Mouse (Mus musculus): Measurements from ENCODE around the gene Kcnt2.

Kcnt2 gene

GRCm38 (mm10) chr1:140491406-140491805 lies 245.4 kb downstream of the Kcnt2 start:
- no peak for DNase-seq (ENCODE audit: low spot score in 2 of 2)

- DNase-seq (ENCODE audit: low spot score in 2 of 2): no peak
Measured at GRCm38 (mm10) chr1:140492237-140492636, 246.3 kb downstream of the Kcnt2 start.

- no peak for DNase-seq (ENCODE audit: low spot score in 2 of 2)
Measured at GRCm38 (mm10) chr1:140513451-140513850, 267.5 kb downstream of the Kcnt2 start.

GRCm38 (mm10) chr1:140531285-140531908 lies 285.4 kb downstream of the Kcnt2 start:
- no peak for DNase-seq (ENCODE audit: low spot score in 2 of 2)

GRCm38 (mm10) chr1:140534849-140535248 lies 288.9 kb downstream of the Kcnt2 start:
- no peak for DNase-seq (ENCODE audit: low spot score in 2 of 2)

GRCm38 (mm10) chr1:140542066-140542465 lies 296.1 kb downstream of the Kcnt2 start:
- DNase-seq (ENCODE audit: low spot score in 2 of 2): no peak

GRCm38 (mm10) chr1:140548711-140549110 lies 302.8 kb downstream of the Kcnt2 start:
- no peak for DNase-seq (ENCODE audit: low spot score in 2 of 2)

GRCm38 (mm10) chr1:140560801-140561200 lies 314.8 kb downstream of the Kcnt2 start:
- no peak for DNase-seq (ENCODE audit: low spot score in 2 of 2)

GRCm38 (mm10) chr1:140572141-140572540 lies 326.2 kb downstream of the Kcnt2 start:
- no peak for DNase-seq (ENCODE audit: low spot score in 2 of 2)

GRCm38 (mm10) chr1:140578607-140579006 lies 332.6 kb downstream of the Kcnt2 start:
- DNase-seq (ENCODE audit: low spot score in 2 of 2): no peak

GRCm38 (mm10) chr1:140588302-140588701 lies 342.3 kb downstream of the Kcnt2 start:
- DNase-seq (ENCODE audit: low spot score in 2 of 2): no peak

GRCm38 (mm10) chr1:140608765-140609297 lies 362.9 kb downstream of the Kcnt2 start:
- DNase-seq (ENCODE audit: low spot score in 2 of 2): no peak

- DNase-seq (ENCODE audit: low spot score in 2 of 2): no peak
Measured at GRCm38 (mm10) chr1:140613101-140613500, 367.1 kb downstream of the Kcnt2 start.

- DNase-seq (ENCODE audit: low spot score in 2 of 2): no peak
Measured at GRCm38 (mm10) chr1:140614840-140615239, 368.9 kb downstream of the Kcnt2 start.

GRCm38 (mm10) chr1:140618164-140618563 lies 372.2 kb downstream of the Kcnt2 start:
- DNase-seq (ENCODE audit: low spot score in 2 of 2): no peak

GRCm38 (mm10) chr1:140624918-140625317 lies 379.0 kb downstream of the Kcnt2 start:
- DNase-seq (ENCODE audit: low spot score in 2 of 2): no peak

- DNase-seq (ENCODE audit: low spot score in 2 of 2): no peak
Measured at GRCm38 (mm10) chr1:140659607-140660340, 413.8 kb downstream of the Kcnt2 start.

GRCm38 (mm10) chr1:140660751-140661403 lies 414.9 kb downstream of the Kcnt2 start:
- no peak for DNase-seq (ENCODE audit: low spot score in 2 of 2)

GRCm38 (mm10) chr1:140661404-140661787 lies 415.4 kb downstream of the Kcnt2 start:
- no peak for DNase-seq (ENCODE audit: low spot score in 2 of 2)

All from spleen, postnatal 36 days (tissue).